Mouse (Mus musculus): Measurements from ENCODE around the gene Pla2g5. TPM values are rescaled to one million over a fixed set of nuclear protein-coding genes. Genes with fewer than 3 reads are reported as not detected.

The Pla2g5 gene
- polyA plus RNA-seq, 1 experiment from 2014 or later = 0.37 TPM

GRCm38 (mm10) chr4:138788381-138788780 lies 74.9 kb downstream of the Pla2g5 start:
- no peaks in the 10 kb centered on the region for H3K9me3 ChIP-seq (replicated peaks)
- DNase-seq (ENCODE audit: low spot score) = no peak
- WGBS = 75% methylated on average over 4 of the region's 4 CpGs
- no peak overlapping the region for H3K27ac ChIP-seq (replicated peaks)
- no peaks in the 10 kb centered on the region for H3K36me3 ChIP-seq
- no peaks in the 10 kb centered on the region for H3K27me3 ChIP-seq (ENCODE audit: low read depth, poor library complexity, severe bottlenecking)
- no peaks in the 10 kb centered on the region for H3K4me1 ChIP-seq
- no peak overlapping the region for H3K4me3 ChIP-seq

- WGBS = 78% methylated on average over 4 of the region's 4 CpGs
- no peaks in the 10 kb centered on the region for H3K27me3 ChIP-seq (ENCODE audit: low read depth, poor library complexity, severe bottlenecking)
These were observed 77.1 kb downstream of the Pla2g5 start for GRCm38 (mm10) chr4:138786141-138786540.

GRCm38 (mm10) chr4:138785721-138786120 lies 77.6 kb downstream of the Pla2g5 start:
- Histone ChIP-seq H3K36me3 (no peaks in the 10 kb centered on the region), H3K4me1 (no peaks in the 10 kb centered on the region), H3K9me3 (replicated peaks) (no peaks in the 10 kb centered on the region), H3K27ac (replicated peaks) (no peak overlapping the region), H3K4me3 (no peak overlapping the region), H3K27me3 (ENCODE audit: low read depth, poor library complexity, severe bottlenecking) (no peaks in the 10 kb centered on the region)
- 60% methylated on average over 4 of the region's 4 CpGs for WGBS
- no peak for DNase-seq (ENCODE audit: low spot score)

More at GRCm38 (mm10) chr4:138786141-138786540, 77.1 kb downstream of the Pla2g5 start:
- Histone ChIP-seq H3K27ac (replicated peaks) (no peak overlapping the region), H3K4me3 (no peak overlapping the region), H3K4me1 (no peaks in the 10 kb centered on the region), H3K9me3 (replicated peaks) (no peaks in the 10 kb centered on the region), H3K36me3 (no peaks in the 10 kb centered on the region)
- DNase-seq (ENCODE audit: low spot score) = no peak

GRCm38 (mm10) chr4:138782098-138782497 lies 81.2 kb downstream of the Pla2g5 start:
- no peaks in the 10 kb centered on the region for H3K9me3 ChIP-seq (replicated peaks)
- H3K36me3 ChIP-seq = no peaks in the 10 kb centered on the region
- 87% methylated on average over 6 of the region's 6 CpGs for WGBS
- H3K27ac ChIP-seq (replicated peaks) = no peak overlapping the region
- peaks cover 19% of the 10 kb centered on the region for H3K4me1 ChIP-seq
- H3K27me3 ChIP-seq (ENCODE audit: low read depth, poor library complexity, severe bottlenecking) = no peaks in the 10 kb centered on the region
- DNase-seq (ENCODE audit: low spot score) = no peak
- H3K4me3 ChIP-seq = no peak overlapping the region

GRCm38 (mm10) chr4:138780300-138780699 lies 83.0 kb downstream of the Pla2g5 start:
- DNase-seq (ENCODE audit: low spot score) = no peak
- H3K27ac ChIP-seq (replicated peaks) = no peak overlapping the region
- 95% methylated on average over 5 of the region's 5 CpGs for whole genome bisulfite sequencing
- no peaks in the 10 kb centered on the region for H3K27me3 ChIP-seq (ENCODE audit: low read depth, poor library complexity, severe bottlenecking)
- H3K4me1 ChIP-seq = peaks cover 19% of the 10 kb centered on the region
- no peak overlapping the region for H3K4me3 ChIP-seq
- H3K36me3 ChIP-seq = no peaks in the 10 kb centered on the region
- H3K9me3 ChIP-seq (replicated peaks) = no peaks in the 10 kb centered on the region

GRCm38 (mm10) chr4:138777417-138778407 lies 85.6 kb downstream of the Pla2g5 start:
- DNase-seq (ENCODE audit: low spot score) = peak; percentile 15
- Histone ChIP-seq H3K27ac (replicated peaks) (peak overlapping the region; percentile 67), H3K4me3 (no peak overlapping the region), H3K27me3 (ENCODE audit: low read depth, poor library complexity, severe bottlenecking) (no peaks in the 10 kb centered on the region), H3K9me3 (replicated peaks) (no peaks in the 10 kb centered on the region), H3K36me3 (no peaks in the 10 kb centered on the region), H3K4me1 (peaks cover 19% of the 10 kb centered on the region)
- 53% methylated on average over 20 of the region's 20 CpGs for WGBS

- H3K36me3 ChIP-seq = no peaks in the 10 kb centered on the region
- H3K4me1 ChIP-seq = peaks cover 19% of the 10 kb centered on the region
- no peak within 1 kb of the TSS for H3K27ac ChIP-seq (replicated peaks)
- H3K4me3 ChIP-seq = no peak within 1 kb of the TSS
- no peaks in the 10 kb centered on the region for H3K27me3 ChIP-seq (ENCODE audit: low read depth, poor library complexity, severe bottlenecking)
- no peak for DNase-seq (ENCODE audit: low spot score)
- WGBS = 88% methylated on average over 6 of the region's 6 CpGs
- no peaks in the 10 kb centered on the region for H3K9me3 ChIP-seq (replicated peaks)
These were observed 87.8 kb downstream of the Pla2g5 start, which contains the start of gene Pla2g2d for GRCm38 (mm10) chr4:138775435-138775834. Gene Pla2g2d, plus strand, starts transcription at chr4:138775735.

GRCm38 (mm10) chr4:138772386-138772785 lies 90.9 kb downstream of the Pla2g5 start:
- Histone ChIP-seq H3K27me3 (ENCODE audit: low read depth, poor library complexity, severe bottlenecking) (no peaks in the 10 kb centered on the region), H3K4me1 (peaks cover 4% of the 10 kb centered on the region; the same call in 1 of the 2 replicates), H3K27ac (replicated peaks) (no peak overlapping the region), H3K4me3 (no peak overlapping the region), H3K9me3 (replicated peaks) (no peaks in the 10 kb centered on the region), H3K36me3 (no peaks in the 10 kb centered on the region)
- 89% methylated on average over 5 of the region's 5 CpGs for WGBS
- DNase-seq (ENCODE audit: low spot score) = no peak

GRCm38 (mm10) chr4:138771970-138772369 lies 91.3 kb downstream of the Pla2g5 start:
- no peak for DNase-seq (ENCODE audit: low spot score)
- Histone ChIP-seq H3K27me3 (ENCODE audit: low read depth, poor library complexity, severe bottlenecking) (no peaks in the 10 kb centered on the region), H3K4me3 (no peak overlapping the region), H3K9me3 (replicated peaks) (no peaks in the 10 kb centered on the region), H3K36me3 (no peaks in the 10 kb centered on the region), H3K4me1 (no peaks in the 10 kb centered on the region), H3K27ac (replicated peaks) (no peak overlapping the region)
- 90% methylated on average over 10 of the region's 10 CpGs for WGBS

GRCm38 (mm10) chr4:138762266-138762665 lies 101.0 kb downstream of the Pla2g5 start:
- Histone ChIP-seq H3K9me3 (replicated peaks) (no peaks in the 10 kb centered on the region), H3K4me3 (no peak overlapping the region), H3K36me3 (no peaks in the 10 kb centered on the region), H3K27me3 (ENCODE audit: low read depth, poor library complexity, severe bottlenecking) (no peaks in the 10 kb centered on the region), H3K4me1 (no peaks in the 10 kb centered on the region), H3K27ac (replicated peaks) (no peak overlapping the region)
- 85% methylated on average over 9 of the region's 9 CpGs for WGBS
- DNase-seq (ENCODE audit: low spot score) = no peak

- no peak for DNase-seq (ENCODE audit: low spot score)
- no peak within 1 kb of the TSS for H3K4me3 ChIP-seq
- no peaks in the 10 kb centered on the region for H3K9me3 ChIP-seq (replicated peaks)
- H3K4me1 ChIP-seq = 0 out of 2 replicates have a peak, but pooled peaks cover 4% of the 10 kb centered on the region
- 84% methylated on average over 8 of the region's 8 CpGs for WGBS
- H3K36me3 ChIP-seq = no peaks in the 10 kb centered on the region
- H3K27me3 ChIP-seq (ENCODE audit: low read depth, poor library complexity, severe bottlenecking) = no peaks in the 10 kb centered on the region
- no peak within 1 kb of the TSS for H3K27ac ChIP-seq (replicated peaks)
These were observed 105.9 kb downstream of the Pla2g5 start, which contains the start of gene Pla2g2f for GRCm38 (mm10) chr4:138757416-138757815. Gene Pla2g2f, minus strand, starts transcription at chr4:138757626.

GRCm38 (mm10) chr4:138755983-138756382 lies 107.3 kb downstream of the Pla2g5 start:
- Histone ChIP-seq H3K27ac (replicated peaks) (no peak overlapping the region), H3K27me3 (ENCODE audit: low read depth, poor library complexity, severe bottlenecking) (no peaks in the 10 kb centered on the region), H3K4me1 (0 out of 2 replicates have a peak, but pooled peaks cover 4% of the 10 kb centered on the region), H3K4me3 (no peak overlapping the region), H3K9me3 (replicated peaks) (no peaks in the 10 kb centered on the region), H3K36me3 (no peaks in the 10 kb centered on the region)
- no peak for DNase-seq (ENCODE audit: low spot score)
- 89% methylated on average over 11 of the region's 11 CpGs for WGBS

GRCm38 (mm10) chr4:138755439-138755838 lies 107.8 kb downstream of the Pla2g5 start:
- no peak for DNase-seq (ENCODE audit: low spot score)
- no peaks in the 10 kb centered on the region for H3K27me3 ChIP-seq (ENCODE audit: low read depth, poor library complexity, severe bottlenecking)

More at GRCm38 (mm10) chr4:138755439-138755838, 107.8 kb downstream of the Pla2g5 start:
- WGBS = 84% methylated on average over 4 of the region's 4 CpGs
- 0 out of 2 replicates have a peak, but pooled peaks cover 4% of the 10 kb centered on the region for H3K4me1 ChIP-seq
- H3K27ac ChIP-seq (replicated peaks) = peak overlapping the region; percentile 23; the same call in 1 of the 2 replicates
- H3K4me3 ChIP-seq = no peak overlapping the region
- H3K9me3 ChIP-seq (replicated peaks) = no peaks in the 10 kb centered on the region
- H3K36me3 ChIP-seq = no peaks in the 10 kb centered on the region

All from midbrain, embryonic 10.5 days (tissue).